Comparison of ENCODE assay signal across 8 mouse cellular contexts in genomic region chr1:192770130-192770494, GRCm38 (mm10). TPM values are rescaled to one million over a fixed set of nuclear protein-coding genes. Genes with fewer than 3 reads are reported as not detected.
A peak's percentile ranks its signal among the peaks of the same experiment; 100 is the strongest.
DNase-seq lines count a peak whose midpoint lies in the region; ATAC-seq and TF ChIP-seq lines count a peak whose summit lies in the region.

No protein-coding gene starts in this region.

- peak overlapping the region; percentile 96 for H3K4me3 ChIP-seq in lung, adult 2 months (replicated peaks; ENCODE audit: extremely low read depth, low read depth, low read length)
- peak overlapping the region; percentile 78 for H3K4me3 ChIP-seq in forebrain, embryonic 15.5 days
- H3K4me3 ChIP-seq in midbrain, embryonic 10.5 days, result peak overlapping the region; percentile 88

- H3K27me3 ChIP-seq in forebrain, embryonic 15.5 days, result no peaks in the 10 kb centered on the region
- H3K27me3 ChIP-seq in midbrain, embryonic 10.5 days (ENCODE audit: low read depth, poor library complexity, severe bottlenecking), result 0 out of 2 replicates have a peak, but pooled peaks cover 10% of the 10 kb centered on the region

- 0 out of 2 replicates have a peak, but pooled peaks have one; percentile 10 for TF ChIP-seq POLR2A in lung, adult 2 months (IDR thresholded peaks at IDR 0.05; ENCODE audit: borderline replicate concordance, extremely low read depth, low read depth, low read length)

- no peaks in the 10 kb centered on the region for H3K9me3 ChIP-seq in forebrain, embryonic 15.5 days
- H3K9me3 ChIP-seq in midbrain, embryonic 10.5 days (replicated peaks), result no peaks in the 10 kb centered on the region

- H3K4me2 ChIP-seq in forebrain, embryonic 15.5 days (replicated peaks), result peak overlapping the region; percentile 97

- peak overlapping the region; percentile 88 for H3K27ac ChIP-seq in forebrain, embryonic 15.5 days (replicated peaks)
- peak overlapping the region; percentile 98 for H3K27ac ChIP-seq in midbrain, embryonic 10.5 days (replicated peaks)

- no peaks in the 10 kb centered on the region for H3K36me3 ChIP-seq in forebrain, embryonic 15.5 days
- no peaks in the 10 kb centered on the region for H3K36me3 ChIP-seq in midbrain, embryonic 10.5 days

- peak overlapping the region; percentile 92 for H3K9ac ChIP-seq in forebrain, embryonic 15.5 days (replicated peaks)

- H3K4me1 ChIP-seq in lung, adult 2 months (ENCODE audit: control insufficient read depth, insufficient read depth, low read length), result 0 out of 2 replicates have a peak, but pooled peaks cover 3% of the 10 kb centered on the region
- peaks cover 14% of the 10 kb centered on the region for H3K4me1 ChIP-seq in forebrain, embryonic 15.5 days
- H3K4me1 ChIP-seq in midbrain, embryonic 10.5 days, result peaks cover 20% of the 10 kb centered on the region

- DNase-seq in lung, adult 2 months, result no peak
- DNase-seq in lung, postnatal 4 days, result no peak
- peak; percentile 52 for DNase-seq in brain, embryonic 18.5 days (ENCODE audit: low read depth, low spot score)
- peak; percentile 67 for DNase-seq in layer of hippocampus, adult 9-11 months
- peak; percentile 57 for DNase-seq in midbrain, embryonic 10.5 days (ENCODE audit: low spot score)
- peak; percentile 19 for DNase-seq in testis, postnatal 14 days (ENCODE audit: low spot score)
- DNase-seq in ovary, postnatal 36 days (ENCODE audit: low spot score), result no peak

- 12% methylated on average over 10 of the region's 10 CpGs for WGBS in lung, adult 2 months
- 9% methylated on average over 10 of the region's 10 CpGs for WGBS in forebrain, embryonic 15.5 days
- 25% methylated on average over 10 of the region's 10 CpGs for WGBS in midbrain, embryonic 10.5 days

- no peak for TF ChIP-seq CTCF in lung, adult 2 months (IDR thresholded peaks at IDR 0.05; ENCODE audit: insufficient read depth, low read length)

- peak; percentile 86 for ATAC-seq in forebrain, embryonic 15.5 days (replicated peaks)

RNA-seq across cellular contexts. Expression of gene Hhat, which starts 0.9 kb away (rescaled TPM):
- polyA plus RNA-seq in lung, adult 2 months (2012; rRNA removed), result 2.5 and 2.7 TPM in 2 replicates
- 2.0 and 2.7 TPM in 2 replicates for polyA plus RNA-seq in forebrain, embryonic 15.5 days (2015; fragmentation: Nextera tagmentation; extraction: Ambion mirVana)
- 8.0 and 8.2 TPM in 2 replicates for polyA plus RNA-seq in midbrain, embryonic 10.5 days (2016; fragmentation: Nextera tagmentation; extraction: Ambion mirVana)

Comparison
In these comparisons a context has a peak if more than half of its experiments do, and no peak if none do; other contexts are left out.
1. DNase-seq: peak in brain, embryonic 18.5 days (single experiment), layer of hippocampus, adult 9-11 months (single experiment), midbrain, embryonic 10.5 days (single experiment) and testis, postnatal 14 days (single experiment); none in lung, adult 2 months (single experiment), lung, postnatal 4 days (0 of 2) and ovary, postnatal 36 days (single experiment).
2. Peak in every context shown above with its lines, with median percentiles within 50 percentile points of each other: H3K4me3 ChIP-seq.